Mouse (Mus musculus): ENCODE data around the gene Lman1l. TPM values are rescaled to one million over a fixed set of nuclear protein-coding genes. Genes with fewer than 3 reads are reported as not detected.

Gene Lman1l
- total RNA-seq, 2 experiments from 2014 or later, result not detected

DNA sequence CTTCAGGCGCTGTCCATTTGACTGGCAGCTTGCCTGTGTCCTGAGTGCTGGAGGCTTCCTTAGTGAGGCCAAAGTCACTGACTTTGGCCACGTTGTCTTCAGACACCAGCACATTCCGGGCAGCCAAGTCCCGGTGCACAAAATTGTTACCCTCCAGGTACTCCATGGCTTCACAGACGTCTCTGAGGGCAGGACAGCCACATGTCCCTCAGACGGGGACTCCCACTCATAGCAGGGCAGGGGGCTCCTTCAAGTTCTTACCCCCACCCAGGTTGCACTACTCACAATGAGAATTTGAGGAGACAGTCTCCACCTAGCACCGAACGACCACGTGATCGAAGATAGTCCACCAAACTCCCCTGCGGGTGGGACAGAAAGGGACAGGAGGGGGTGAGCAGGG is 7.3 kb upstream of the Lman1l start:
- DNase-seq (ENCODE audit: low spot score in 2 of 2), result no peak
- intact Hi-C loops (cut with DNase I), result no loop called here

- no peak for DNase-seq (ENCODE audit: low spot score in 2 of 2)
- intact Hi-C loops (cut with DNase I), result no loop called here
These were observed 6.6 kb upstream of the Lman1l start for GRCm38 (mm10) chr9:57627191-57627590.

DNA sequence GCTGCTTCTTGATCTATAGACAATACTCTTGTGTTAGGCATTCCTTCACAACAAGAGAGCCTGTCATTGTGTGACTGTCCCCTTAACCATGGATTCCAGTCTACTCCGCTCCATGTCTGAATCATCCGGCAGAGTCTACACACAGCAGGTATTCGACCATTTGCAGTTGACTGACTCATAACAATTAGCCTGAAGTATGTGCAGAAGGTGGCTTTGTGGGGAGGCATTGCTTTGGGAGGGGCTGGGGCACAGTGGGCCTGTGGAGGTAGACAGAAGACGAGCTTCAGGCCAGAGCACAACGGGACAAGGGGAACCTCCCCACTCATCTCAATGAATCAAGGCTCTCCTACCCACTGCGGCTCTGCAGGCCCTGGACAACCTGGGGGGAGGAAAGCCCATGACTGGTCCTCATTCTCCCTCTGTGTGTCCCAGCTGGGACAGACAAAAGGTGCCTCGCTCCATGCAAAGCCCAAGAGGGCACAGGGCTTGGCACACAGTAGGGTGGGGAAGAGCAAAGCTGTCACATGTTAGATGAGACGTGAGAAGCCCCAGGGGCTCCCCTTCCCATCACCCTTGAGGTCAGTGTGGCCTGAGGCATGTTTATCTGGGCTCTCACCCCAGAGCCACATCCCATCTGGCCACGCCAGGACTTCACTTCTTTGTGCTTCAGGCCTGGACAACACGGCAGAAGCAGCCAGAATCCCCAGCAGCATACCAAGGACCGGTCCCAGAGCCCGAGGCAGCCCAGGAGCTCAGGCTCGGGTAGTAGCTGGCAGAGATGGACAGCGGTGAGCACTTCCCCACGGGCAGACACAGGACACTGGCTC is 5.3 kb upstream of the Lman1l start:
- intact Hi-C loops (cut with DNase I), result no loop called here
- DNase-seq (ENCODE audit: low spot score in 2 of 2), result no peak

DNA sequence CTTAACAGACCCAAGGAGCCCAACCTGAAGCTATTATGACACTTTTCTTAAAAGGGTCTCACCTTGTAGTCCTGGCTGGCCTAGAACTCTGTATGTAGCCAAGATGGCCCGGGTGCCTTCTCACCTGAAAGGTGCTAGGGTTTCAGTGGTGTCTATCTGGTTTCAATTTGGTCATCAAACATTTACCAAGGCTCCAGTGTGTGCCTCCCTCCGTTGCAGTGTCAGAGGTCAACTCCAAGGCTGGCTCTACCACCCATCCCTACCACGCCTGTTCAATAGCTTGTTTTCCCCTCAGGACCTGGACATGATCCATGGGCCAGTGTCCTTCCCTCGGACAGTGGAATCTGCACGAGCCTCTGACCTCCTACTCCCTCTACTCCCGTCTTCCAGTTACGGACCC is 3.7 kb upstream of the Lman1l start:
- intact Hi-C loops (cut with DNase I), result no loop called here
- no peak for DNase-seq (ENCODE audit: low spot score in 2 of 2)

GRCm38 (mm10) chr9:57618854-57619253 is 1.7 kb downstream of the Lman1l start:
- intact Hi-C loops (cut with DNase I), result no loop called here
- no peak for DNase-seq (ENCODE audit: low spot score in 2 of 2)

DNA sequence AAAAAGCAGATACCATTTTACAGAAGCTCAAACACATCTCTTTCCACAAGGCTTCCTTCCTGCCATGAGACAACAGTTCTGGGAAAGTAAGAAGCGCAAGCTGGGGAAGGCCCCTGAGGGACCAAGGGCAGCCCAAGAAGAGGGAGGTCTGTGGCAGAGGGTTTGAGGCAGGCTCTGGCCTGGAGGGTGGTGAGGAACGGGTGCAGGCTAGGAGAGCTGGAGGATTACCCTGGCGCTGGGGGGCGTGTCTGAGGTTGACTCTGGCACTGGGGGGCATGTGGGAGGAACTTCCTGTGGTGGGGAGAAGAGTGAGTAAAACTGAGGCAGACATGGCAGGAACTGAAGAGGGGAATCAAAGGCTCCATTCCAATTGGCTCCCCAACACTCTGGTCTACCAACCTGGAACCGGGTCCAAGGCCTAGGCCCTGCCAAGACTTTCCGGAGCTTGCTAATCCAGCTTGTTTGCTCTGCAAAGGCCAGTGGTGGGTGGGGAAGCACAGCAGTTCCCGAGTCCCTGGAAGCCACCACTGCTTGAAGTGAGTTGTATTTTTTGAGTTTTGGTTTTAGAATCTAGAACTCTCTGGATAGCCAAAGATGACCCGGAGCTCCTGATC is 2.9 kb downstream of the Lman1l start:
- DNase-seq (ENCODE audit: low spot score in 2 of 2), result no peak
- intact Hi-C loops (cut with DNase I), result no loop called here

- intact Hi-C loops (cut with DNase I), result no loop called here
- no peak for DNase-seq (ENCODE audit: low spot score in 2 of 2)
These were observed 5.8 kb downstream of the Lman1l start for GRCm38 (mm10) chr9:57614786-57615185.

DNA sequence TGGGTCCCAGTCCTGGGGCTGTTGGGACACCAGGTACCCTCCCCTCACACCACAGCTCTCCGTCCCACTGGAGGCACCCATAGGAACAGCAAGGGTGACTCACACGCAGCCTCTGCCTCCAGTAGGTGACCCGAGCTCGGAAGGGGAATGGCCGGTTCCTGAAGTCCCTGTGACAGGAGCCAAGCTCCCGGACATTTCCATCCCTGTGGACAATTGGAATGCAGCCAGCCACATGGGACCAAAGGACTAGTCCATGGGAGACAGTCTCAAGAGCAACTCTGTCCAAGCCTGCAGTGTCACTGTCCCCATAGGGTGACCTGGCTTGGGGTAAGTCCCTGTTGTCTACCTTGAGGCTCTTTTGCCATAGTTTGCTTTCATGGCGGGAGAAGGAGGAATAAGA is 6.6 kb downstream of the Lman1l start:
- no peak for DNase-seq (ENCODE audit: low spot score in 2 of 2)
- intact Hi-C loops (cut with DNase I), result no loop called here

- no peak for DNase-seq (ENCODE audit: low spot score in 2 of 2)
- intact Hi-C loops (cut with DNase I), result no loop called here
These were observed 8.0 kb downstream of the Lman1l start for GRCm38 (mm10) chr9:57612587-57612986.

DNA sequence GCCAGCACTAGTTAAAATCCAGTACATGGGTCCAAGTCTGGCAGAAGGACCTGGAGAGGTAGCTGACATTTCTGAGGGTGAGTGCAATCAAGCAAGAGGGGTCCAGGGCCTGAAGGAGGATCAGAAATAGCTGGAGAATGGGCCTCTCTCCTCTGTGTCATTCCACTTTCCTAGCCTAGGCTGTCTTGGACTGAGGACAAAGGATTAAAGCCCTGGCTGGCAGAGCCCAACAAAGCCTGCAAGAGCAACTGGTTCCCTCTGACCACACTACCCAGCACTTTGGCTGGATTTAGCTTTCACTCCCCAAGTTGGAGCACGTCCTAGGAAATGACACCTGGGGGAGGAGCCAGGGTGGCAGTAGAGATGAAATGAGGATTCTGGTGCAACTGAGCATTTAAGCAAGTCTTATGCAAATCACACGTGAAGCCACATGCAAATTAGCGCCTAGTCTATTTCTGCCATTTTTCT is 10.2 kb downstream of the Lman1l start:
- DNase-seq (ENCODE audit: low spot score in 2 of 2), result no peak
- intact Hi-C loops (cut with DNase I), result no loop called here

GRCm38 (mm10) chr9:57609803-57610202 is 10.8 kb downstream of the Lman1l start:
- intact Hi-C loops (cut with DNase I), result no loop called here
- DNase-seq (ENCODE audit: low spot score in 2 of 2), result no peak

- intact Hi-C loops (cut with DNase I), result no loop called here
- no peak for DNase-seq (ENCODE audit: low spot score in 2 of 2)
These were observed 14.3 kb downstream of the Lman1l start, which contains the start of gene Cplx3 for GRCm38 (mm10) chr9:57606139-57606851. Gene Cplx3, minus strand, starts transcription at chr9:57606281.

GRCm38 (mm10) chr9:57605503-57605902 is 15.1 kb downstream of the Lman1l start:
- intact Hi-C loops (cut with DNase I), result no loop called here
- DNase-seq (ENCODE audit: low spot score in 2 of 2), result no peak

GRCm38 (mm10) chr9:57604875-57605274 is 15.7 kb downstream of the Lman1l start:
- peak in 1 of 2 experiments; percentile 30 for DNase-seq (ENCODE audit: low spot score in 2 of 2)
- intact Hi-C loops (cut with DNase I), result no loop called here

DNA sequence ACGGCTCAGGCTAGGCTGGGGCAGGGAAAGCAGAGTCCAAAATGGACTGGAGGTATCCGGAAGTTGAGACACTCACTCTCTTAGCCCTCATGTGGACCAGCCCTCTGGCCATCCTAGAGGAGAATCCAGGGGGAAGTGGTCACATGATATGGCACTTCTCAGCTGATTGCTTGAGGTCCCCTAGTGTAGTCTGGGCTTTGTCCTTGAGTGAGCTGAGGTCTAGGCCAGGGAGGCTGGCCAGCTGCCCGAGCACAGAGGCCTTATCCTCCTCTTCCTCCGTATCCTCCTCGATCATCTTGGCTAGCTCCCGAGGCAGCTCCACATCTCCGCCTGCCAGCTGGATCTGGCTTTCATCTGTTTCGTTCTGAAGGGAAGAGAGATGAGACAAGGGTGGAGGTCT is 18.5 kb downstream of the Lman1l start:
- intact Hi-C loops (cut with DNase I), result no loop called here
- DNase-seq (ENCODE audit: low spot score in 2 of 2), result no peak

DNA sequence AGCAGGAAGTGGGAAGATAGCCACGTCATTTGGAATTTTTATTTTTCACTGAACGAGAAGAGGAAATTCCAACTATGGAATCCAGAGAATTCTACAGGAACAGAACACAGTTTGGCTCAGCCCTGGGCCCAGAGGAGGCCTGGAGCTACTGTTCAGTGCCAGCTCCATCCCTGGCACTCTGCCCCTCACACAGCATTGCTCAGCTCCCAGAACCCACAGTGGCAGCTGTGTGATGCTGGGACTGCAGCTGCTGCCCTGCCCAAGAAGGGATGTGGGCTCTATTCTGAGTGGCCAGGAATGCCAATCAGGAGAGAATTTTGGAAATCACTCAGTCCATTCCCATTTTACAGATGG is 19.2 kb downstream of the Lman1l start:
- intact Hi-C loops (cut with DNase I), result no loop called here

GRCm38 (mm10) chr9:57600620-57601352 is 19.8 kb downstream of the Lman1l start:
- no peak for DNase-seq (ENCODE audit: low spot score in 2 of 2)
- intact Hi-C loops (cut with DNase I), result no loop called here

More for the DNA sequence above, 19.2 kb downstream of the Lman1l start:
- DNase-seq (ENCODE audit: low spot score in 2 of 2), result peak; percentile 60

DNA sequence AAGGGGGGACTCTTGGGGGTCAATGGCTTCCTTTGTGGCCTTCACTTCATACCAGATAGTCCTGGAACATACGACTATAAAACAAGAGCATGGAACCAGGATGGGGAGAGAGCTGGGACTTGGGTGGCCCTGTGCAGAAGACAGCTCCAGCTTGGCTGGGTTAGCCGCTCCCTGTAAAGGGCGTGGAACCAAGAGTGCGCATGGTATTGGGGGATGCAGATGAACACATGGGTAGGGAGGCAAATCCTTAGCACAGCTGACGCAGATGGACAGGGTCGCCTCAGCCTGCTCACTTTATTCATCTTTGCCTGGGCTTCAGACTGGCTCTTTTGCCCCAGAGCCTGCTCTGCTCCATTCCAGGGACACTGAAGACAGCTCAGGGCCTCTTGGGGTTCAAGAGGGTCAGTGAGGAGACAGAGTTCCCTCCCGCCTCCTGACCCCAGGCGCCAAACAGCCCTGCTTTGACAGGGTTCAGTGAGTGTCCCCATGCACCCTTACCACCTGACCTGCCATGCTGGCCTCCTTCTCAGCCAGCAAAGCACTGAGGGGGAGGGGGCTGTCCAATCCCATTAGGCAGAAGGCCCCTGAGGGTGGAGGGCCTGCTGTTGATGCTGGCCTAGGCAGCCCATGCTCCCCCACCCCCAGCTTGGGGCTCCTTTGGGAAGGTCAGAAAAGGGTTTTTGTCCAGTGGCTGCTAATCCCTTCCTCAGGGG is 21.6 kb downstream of the Lman1l start:
- intact Hi-C loops (cut with DNase I), result no loop called here

DNA sequence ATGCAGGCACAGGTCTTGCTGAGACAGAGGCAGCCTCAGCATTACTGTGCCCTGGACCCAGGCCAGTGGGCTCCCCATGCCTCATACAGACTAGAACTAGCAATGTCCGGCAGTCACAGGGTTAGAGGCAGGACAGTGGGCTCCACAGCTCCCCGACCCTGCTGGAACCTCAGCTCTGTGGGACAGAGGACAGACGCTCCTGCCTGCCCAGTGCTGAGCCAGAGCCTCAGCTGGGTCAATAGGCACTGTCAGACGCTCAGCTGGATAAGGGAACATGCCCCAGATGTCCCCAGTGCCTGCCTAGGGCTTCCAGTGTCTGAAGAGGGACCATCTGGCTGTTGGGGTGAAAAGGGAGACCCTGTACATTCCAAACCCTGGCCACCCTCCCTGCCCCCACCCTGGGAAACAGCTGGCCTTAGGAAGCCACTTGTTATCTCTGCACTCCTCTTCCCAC is 22.6 kb downstream of the Lman1l start:
- no peak for DNase-seq (ENCODE audit: low spot score in 2 of 2)
- intact Hi-C loops (cut with DNase I), result no loop called here

More for the DNA sequence above, 21.6 kb downstream of the Lman1l start:
- DNase-seq (ENCODE audit: low spot score in 2 of 2), result no peak
